Mouse (Mus musculus): ENCODE measurements around the gene H2al2b. TPM values are rescaled to one million over a fixed set of nuclear protein-coding genes. Genes with fewer than 3 reads are reported as not detected.

Gene H2al2b
- total RNA-seq (2023): not detected

DNA sequence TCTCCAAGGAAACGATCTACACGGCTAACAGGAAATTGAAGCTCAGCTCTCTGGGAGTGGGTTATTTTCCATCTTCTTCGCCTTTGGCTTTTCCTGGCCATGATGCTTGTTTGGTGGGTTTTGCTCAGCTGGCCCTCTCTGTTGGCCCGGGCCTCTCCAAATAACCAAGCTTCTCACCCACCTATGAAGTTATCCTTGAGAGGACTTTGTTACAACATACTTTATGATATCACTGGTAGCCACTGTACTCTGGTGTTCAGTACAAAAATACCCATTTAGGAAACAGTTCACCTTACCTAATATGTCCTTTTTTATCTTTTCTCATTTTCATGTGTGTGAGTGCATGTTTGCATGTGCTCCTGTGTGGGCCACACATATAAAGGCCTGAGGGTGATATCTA lies at the start of gene H2al2b:
H2al2b (minus strand) TSS at position 101 of the 400 bp plus-strand sequence.

Other genes with a start within 250 kb of the H2al2b start
- gene H2al2c, start 121.6 kb downstream of the H2al2b start, total RNA-seq (2023): not detected
- gene Sry, start 57.0 kb downstream of the H2al2b start, total RNA-seq (2023): not detected
- not detected for gene Gm4064, start 75.5 kb upstream of the H2al2b start, total RNA-seq (2023)
- not detected for gene Rbmy, start 110.0 kb upstream of the H2al2b start, total RNA-seq (2023)
- not detected for gene Gm10256, start 110.0 kb upstream of the H2al2b start, total RNA-seq (2023)
- not detected for gene Gm10352, start 180.3 kb upstream of the H2al2b start, total RNA-seq (2023)
- not detected for gene Gm29289, start 211.9 kb upstream of the H2al2b start, total RNA-seq (2023)